Mouse (Mus musculus) spleen, adult 12 weeks (tissue): ENCODE data around the gene Phf21a.
"Not testable (repeated sequence)": the region's sequence is repeated elsewhere in the genome, so short reads cannot be mapped to it uniquely, and the experiment has no call there.

Experiments
- DNase-seq: peaks from one replicate; pipeline ENCODE4 v3.0.0; 2022; ENCODE audit warnings: low spot score

Phf21a gene

GRCm38 (mm10) chr2:92382759-92383158 is 289.8 kb downstream of the Phf21a start:
- DNase-seq = no peak

- DNase-seq = no peak
These were observed 291.2 kb downstream of the Phf21a start for GRCm38 (mm10) chr2:92384101-92384500.

DNA sequence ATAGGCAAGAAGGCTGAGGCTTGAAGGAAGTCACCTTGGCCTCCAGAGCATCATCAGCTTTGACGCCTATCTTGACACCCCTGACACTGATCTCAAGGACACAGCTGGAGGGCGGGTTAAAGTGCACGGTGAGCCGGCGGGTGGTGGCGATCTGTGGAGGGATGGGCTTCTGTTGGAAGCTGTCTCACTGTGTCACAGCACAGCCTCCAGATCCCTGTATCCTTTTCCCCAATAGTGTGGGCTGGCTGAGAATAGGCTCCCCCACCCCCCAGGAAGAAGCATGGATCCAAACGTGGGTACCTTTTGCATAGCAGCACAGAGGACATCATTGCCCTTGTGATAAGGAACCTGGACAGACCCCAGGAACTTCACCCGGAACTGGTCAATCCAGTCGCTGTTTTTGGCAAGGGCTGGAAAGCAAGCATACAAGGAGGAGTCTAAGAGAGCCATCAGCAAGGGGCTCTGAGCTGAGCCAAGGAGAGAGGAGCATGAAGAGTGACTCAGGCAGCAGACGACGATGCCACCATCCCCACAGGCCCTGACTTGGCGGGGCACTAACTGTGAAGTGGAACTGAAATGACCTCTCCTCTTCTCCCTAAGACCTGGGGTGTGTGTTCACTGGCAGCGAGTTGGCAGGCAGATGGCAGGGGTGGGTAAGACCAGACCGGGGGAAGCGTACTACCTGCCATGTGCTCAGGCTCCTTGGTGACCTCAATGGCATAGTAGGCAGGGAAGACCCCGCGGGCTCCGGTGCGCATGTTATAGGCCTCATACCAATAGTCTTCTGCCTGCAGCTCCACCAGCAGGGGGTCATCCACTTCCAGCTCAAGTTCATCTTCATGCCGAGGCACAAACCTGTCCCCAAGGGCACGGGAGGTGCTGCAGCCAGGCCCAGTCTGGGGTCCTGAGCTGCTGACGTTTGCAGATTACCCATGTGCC is 292.5 kb downstream of the Phf21a start:
- no peak for DNase-seq

DNA sequence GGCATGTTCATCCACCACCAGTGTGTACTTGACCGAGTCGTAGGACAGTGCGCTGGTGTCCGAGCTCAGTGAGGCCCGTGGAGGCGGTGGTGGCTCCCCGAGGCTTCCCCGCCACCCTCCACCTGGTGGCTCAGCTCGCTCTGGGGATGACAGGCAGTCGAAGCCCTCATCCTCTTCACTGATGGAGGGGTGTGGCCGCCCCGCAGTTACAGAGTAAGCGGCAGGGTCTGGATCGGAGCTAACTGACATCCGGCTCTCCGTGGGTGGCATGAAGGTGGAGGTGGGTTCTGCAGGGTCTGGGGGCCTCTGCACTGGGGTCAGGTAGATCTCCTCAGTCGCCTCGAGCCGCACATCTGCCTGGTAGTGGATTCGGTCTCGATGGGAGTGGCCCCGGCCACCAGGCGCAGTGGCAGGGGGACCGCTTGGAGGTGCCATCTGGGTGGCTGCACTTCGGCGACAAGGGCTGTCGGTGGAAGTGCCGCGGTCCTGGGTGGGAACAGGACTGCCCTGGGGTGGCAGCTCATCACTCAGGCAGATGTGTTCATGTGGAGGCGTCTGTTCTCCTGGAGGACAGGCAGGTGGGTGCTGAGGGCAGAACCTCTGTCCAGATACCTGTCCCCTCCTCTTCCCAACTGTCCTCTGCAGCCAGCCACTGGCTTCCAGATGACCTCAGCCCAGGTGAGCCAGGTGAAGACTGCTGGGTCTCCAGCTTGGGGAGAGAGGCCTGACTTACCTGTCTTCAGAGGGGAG is 294.1 kb downstream of the Phf21a start:
- DNase-seq = no peak

DNA sequence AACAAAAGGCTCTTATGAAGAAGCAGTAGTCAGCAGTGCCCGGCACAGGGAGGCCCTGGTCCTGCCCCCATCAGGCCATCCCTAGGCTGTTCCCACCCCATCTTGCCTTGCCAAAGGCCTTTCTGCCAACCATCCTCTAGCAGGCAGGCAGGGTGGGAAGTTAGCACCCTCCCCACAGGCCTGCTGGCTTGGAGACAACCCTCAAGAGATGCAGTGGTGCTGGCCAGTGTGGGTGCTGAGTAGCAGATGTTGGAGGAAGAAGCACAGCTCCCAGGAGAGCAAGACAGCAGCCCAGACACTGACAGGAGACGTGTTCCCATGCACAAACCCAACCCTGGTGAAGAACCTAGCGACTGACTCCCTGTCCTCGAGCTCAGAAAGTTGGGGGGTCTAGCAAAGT is 294.7 kb downstream of the Phf21a start:
- DNase-seq = no peak

- no peak for DNase-seq
These were observed 295.2 kb downstream of the Phf21a start for GRCm38 (mm10) chr2:92388081-92388517.

- DNase-seq = no peak
These were observed 296.1 kb downstream of the Phf21a start for GRCm38 (mm10) chr2:92388891-92389641.

DNA sequence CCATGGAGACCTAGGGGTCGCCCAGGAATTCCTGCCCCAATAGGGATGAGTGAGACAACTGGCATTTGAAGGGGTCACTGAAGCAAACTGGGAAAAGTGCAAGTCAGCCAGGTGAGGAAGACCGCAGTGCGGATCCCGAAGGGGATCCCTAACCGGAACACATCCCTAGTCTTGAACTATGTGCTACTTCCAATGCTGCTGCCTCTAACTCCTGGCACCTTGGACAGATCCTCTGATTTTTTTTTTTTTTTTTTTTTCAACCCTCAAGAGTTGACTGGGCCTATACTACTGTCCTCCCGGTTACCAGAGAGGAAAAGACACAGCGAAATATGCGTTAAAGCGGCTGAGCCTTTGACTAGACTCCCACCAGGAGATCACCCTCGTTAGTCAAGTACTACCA is 296.7 kb downstream of the Phf21a start:
- no peak for DNase-seq

DNA sequence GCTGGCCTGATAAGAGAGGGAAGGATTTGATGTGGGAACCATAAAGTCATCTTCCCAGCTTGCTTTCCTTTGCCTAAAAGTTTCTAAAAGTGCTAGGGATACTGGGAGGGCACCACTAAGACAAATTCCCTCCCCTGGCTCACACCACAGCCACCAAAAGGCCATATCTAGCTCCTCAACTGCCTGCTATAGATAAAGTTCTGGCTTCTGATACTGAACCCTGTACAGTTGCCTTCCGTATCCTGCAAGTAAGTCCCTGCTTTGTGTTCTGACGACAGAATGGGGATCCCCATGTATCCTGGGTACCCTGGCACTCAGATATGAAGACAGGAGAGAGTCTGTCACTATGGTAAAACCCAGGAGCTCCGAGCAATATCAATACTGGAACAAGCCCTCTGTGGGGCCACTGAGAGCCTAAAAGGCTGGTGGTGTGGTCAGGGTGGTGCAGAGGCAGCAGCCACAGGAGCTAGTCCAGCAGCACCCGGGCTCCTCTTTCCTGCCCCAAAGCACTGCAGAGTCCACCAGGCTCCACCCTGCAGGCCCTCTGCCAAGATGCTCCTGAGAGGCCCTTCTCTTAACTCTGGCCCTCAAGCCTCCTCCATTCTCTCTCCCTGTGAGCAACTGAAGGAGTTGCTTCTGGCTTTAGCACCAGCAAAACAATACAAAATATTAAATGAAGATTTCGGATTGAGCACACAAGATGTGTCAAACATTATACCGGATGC is 297.5 kb downstream of the Phf21a start:
- no peak for DNase-seq

- no peak for DNase-seq
These were observed 298.2 kb downstream of the Phf21a start for GRCm38 (mm10) chr2:92391116-92391515.

GRCm38 (mm10) chr2:92391703-92392317 is 298.9 kb downstream of the Phf21a start:
- no peak for DNase-seq

DNA sequence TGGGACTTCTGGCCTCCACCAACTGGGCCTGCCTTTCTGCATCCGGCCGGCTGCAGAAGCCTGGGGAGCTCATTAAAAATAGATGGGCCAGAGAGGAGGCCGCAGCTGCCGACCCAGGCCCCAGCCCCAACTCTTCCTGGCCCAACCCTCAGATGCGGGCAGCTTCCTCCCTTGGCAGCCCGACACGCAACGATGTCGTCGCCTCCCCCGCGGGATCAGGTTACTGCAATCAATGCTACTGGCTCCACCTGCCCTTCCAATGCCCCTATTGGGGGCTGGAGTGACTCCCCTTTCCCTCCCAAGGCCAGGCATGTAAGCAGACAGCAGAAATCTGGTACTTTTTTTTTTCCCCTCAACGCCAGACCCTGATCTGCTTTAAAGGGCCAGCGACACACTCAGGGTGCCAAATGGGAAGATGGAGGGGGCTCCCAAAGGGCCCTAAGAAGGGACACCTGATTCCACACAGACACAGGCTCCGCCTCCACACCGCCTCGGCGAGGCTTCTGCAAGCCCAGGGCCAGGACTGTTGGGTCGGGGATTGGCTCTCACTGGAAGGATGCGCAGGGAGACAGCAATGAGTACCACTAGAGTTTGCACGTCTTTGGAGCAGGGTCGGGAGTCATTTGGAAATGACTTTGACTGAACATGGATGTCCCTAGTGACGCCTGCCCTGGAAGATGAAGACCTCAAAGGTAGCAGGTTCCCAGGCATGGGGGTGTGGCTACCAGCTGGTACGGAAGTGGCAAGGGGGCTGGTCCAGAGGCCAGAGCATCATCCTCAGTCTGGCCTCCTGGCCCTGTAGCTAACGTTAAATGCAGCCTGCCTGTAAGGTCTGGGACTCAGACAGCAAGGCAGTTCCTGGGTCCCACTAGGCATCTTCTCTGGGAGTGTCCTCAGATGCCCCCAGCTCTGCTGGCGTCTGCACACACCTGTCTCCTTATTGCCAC is 299.7 kb downstream of the Phf21a start:
- no peak for DNase-seq

- no peak for DNase-seq
These were observed 302.6 kb downstream of the Phf21a start for GRCm38 (mm10) chr2:92395535-92395934.

GRCm38 (mm10) chr2:92397436-92397835 is 304.5 kb downstream of the Phf21a start:
- no peak for DNase-seq

DNA sequence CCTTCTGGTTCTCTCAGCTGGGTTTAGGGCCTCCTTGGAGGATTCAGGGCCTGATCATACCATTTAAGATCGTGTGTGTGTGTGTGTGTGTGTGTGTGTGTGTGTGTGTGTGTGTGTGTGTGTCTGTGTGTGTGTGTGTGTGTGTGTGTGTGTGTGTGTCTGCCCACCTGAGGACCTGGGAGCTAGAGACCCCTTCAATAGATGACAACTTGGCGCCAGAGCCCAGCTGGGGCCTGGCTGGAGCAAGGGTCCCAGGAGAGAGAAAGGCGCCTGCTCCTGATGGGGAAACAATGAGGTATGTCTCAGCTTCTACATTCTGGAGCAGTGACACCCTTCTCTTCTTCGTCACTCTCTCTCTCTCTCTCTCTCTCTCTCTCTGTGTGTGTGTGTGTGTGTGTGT is 307.0 kb downstream of the Phf21a start:
- DNase-seq = not testable (repeated sequence)

GRCm38 (mm10) chr2:92400682-92401081 is 307.8 kb downstream of the Phf21a start:
- DNase-seq = no peak

GRCm38 (mm10) chr2:92401091-92401561 is 308.2 kb downstream of the Phf21a start, which contains the start of gene Mapk8ip1:
Mapk8ip1 (minus strand) TSS chr2:92401263.
- no peak for DNase-seq

DNA sequence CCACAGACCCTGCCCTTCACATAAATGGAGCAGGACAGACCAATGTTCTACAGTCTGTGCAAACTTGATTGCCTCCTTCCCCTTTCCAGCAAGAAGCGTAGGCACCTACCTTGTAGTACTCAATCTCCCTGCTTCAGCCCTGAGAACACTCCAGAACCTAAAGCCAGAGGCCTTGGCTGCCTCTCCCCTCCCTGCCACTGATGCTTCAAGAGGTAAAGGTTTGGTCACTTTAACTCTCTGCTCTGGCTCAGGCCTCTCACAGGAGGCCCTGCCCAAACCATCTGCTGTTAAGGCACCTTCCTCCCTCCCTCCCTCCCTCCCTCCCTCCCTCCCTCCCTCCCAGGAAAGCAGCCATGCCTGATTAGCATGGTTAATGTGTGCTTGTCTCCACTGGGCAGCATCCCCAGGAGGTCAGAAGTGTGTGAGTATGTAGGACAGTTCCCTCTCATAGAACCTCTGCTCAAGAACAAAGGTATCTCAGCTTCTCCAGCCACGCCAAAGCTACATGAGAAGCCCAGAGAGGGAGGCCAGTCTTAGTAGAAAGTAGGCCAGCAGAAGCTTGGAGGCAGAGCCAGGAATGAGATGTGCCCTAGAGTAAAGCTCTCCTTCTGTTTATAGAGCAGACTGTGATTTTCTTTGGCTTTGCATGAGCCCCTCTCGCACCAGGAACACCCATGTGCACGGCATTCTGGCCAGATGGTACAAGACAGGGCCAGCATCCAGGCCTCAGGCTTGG is 309.8 kb downstream of the Phf21a start:
- no peak for DNase-seq

DNA sequence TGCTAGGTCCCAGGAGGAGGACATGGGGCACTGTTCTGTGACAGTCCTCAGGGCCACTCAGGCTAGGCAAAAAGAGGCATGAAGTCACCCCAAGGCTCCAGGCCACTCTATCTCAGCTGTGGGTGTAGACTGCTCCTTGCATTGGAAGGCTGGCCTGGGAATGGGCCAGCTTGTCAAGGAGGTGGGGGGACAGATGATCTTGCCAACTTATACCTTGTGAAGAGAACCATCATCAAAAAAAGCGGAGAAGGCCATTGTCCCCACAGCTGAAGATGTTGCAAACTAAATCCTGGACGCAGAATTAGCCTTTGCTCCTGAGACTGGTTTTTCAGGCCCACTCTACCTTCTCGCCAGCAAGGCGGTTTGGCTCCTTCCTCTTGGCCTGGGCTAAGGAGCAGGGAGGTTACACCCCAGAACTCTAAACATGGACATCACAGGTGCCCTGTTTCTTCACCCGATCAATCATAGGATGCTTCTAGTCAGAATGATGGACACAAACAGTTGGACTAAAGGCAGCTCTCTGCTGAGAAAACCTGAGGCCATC is 310.9 kb downstream of the Phf21a start:
- DNase-seq = no peak
